Mouse (Mus musculus) lung, adult 2 months (tissue): ENCODE data around the gene Ccdc169. TPM values are rescaled to one million over a fixed set of nuclear protein-coding genes. Genes with fewer than 3 reads are reported as not detected.
"Not testable (repeated sequence)": the region's sequence is repeated elsewhere in the genome, so short reads cannot be mapped to it uniquely, and the experiment has no call there.

Experiments
- DNase-seq: peaks from one replicate; pipeline ENCODE4 v3.0.0; 2022
- H3K4me1 ChIP-seq: fragments of 200-500 bp; 2 replicates; pipeline ENCODE4 v1.6.1; 2011; ENCODE audit warnings: low read length; ENCODE audit not compliant: control insufficient read depth, insufficient read depth
- H3K4me3 ChIP-seq: fragments of 200-500 bp; replicated peaks from 2 replicates; pipeline ENCODE3; 2011; ENCODE audit warnings: low read depth, mild to moderate bottlenecking, control low read depth, low read length; ENCODE audit errors: extremely low read depth
- CTCF ChIP-seq: fragments of 200-500 bp; IDR thresholded peaks from 2 replicates; pipeline ENCODE4 v1.5.1; 2011; ENCODE audit warnings: mild to moderate bottlenecking, low read length, control low read depth; ENCODE audit not compliant: insufficient read depth
- POLR2A ChIP-seq: fragments of 200-500 bp; IDR thresholded peaks from 2 replicates; pipeline ENCODE4 v1.6.1; 2011; ENCODE audit warnings: low read depth, mild to moderate bottlenecking, control low read depth, low read length, borderline replicate concordance; ENCODE audit errors: extremely low read depth
- WGBS: fragments of 180-500 bp; shearing (Covaris S2); methylation state at CpG from one replicate; pipeline ENCODE4 v1.1.7; 2018; 5-methylcytosine and 5-hydroxymethylcytosine counted together
- polyA plus RNA-seq: library from polyadenylated mRNA; depleted of rRNA; stranded (reverse); fragments of >200 nt; gene quantifications from 2 replicates; pipeline ENCODE4 v1.2.3, GENCODE M21; 2012

Ccdc169 gene
- polyA plus RNA-seq, 1 experiment, result not detected

DNA sequence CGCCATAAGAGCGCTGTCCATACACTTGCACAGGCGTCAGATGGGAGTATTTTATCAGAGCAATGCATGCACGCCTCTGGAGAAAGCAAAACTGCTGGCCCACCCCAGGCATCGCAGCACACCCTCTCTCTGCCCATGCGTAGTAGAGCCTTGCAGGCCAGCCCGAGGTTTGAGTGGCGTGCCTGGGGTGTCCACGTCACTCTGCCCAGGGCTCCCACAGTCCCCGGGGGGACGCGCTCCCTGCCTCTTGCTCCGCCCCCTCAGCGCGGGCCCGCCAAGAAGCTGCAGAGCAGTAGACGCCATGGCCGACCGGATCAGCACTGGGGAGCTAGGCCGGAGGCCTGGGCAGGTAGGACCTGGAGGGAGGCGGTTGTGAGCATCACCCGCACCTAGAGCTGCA, 44.6 kb downstream of the Ccdc169 start, which contains the start of gene Sohlh2:
TSS of gene Sohlh2 (plus strand) at position 263 of the 400 bp plus-strand sequence.
- TF ChIP-seq CTCF (no peak), POLR2A (no peak)
- 91% methylated on average over 22 of the region's 22 CpGs for WGBS
- no peak for DNase-seq
- H3K4me1 ChIP-seq, result no peaks in the 10 kb centered on the region
- H3K4me3 ChIP-seq, result no peak within 1 kb of the TSS

DNA sequence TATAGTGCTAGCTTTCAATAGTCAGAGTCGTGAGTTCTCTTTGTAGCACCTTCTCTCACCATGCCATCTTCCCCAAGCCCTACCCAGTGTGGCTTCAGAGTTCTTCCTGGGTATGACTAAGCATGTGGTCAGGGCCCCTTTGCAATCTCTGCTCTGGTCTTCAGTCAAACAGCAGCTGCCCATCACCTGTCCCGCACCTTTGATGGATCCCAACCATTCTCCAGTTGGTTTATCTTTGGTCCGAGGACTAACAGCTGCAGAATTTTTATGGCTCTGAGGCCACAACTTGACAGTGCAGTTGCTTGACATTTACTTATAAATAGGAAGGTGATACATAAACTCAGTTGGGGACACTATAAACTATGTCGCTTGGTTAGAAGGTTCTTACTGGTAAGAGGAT, 54.5 kb downstream of the Ccdc169 start:
- Histone ChIP-seq H3K4me1 (no peaks in the 10 kb centered on the region), H3K4me3 (no peak overlapping the region)
- no peak for TF ChIP-seq CTCF
- no peak for TF ChIP-seq POLR2A
- DNase-seq, result no peak
- 68% methylated on average over 4 of the region's 4 CpGs for WGBS

DNA sequence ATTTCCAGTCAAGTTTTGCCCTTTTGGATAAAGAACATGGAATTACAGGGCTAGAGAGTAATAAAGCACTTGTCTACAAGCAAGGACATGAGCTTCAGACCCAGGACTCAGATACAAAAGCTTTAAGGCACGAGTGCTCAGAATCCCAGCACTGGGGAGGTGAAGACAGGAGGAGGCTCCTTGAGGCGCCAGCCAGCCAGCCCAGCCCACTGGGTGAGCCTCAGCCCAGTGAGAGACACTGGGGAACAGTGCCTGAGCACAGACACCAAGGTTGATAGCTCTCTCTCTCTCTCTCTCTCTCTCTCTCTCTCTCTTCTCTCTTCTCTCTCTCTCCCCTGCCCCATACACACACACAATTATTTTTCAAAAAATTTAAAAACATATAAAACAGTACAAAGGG, 56.2 kb downstream of the Ccdc169 start:
- 52% methylated on average over 2 of the region's 2 CpGs for WGBS
- TF ChIP-seq CTCF, result no peak
- no peak for DNase-seq

DNA sequence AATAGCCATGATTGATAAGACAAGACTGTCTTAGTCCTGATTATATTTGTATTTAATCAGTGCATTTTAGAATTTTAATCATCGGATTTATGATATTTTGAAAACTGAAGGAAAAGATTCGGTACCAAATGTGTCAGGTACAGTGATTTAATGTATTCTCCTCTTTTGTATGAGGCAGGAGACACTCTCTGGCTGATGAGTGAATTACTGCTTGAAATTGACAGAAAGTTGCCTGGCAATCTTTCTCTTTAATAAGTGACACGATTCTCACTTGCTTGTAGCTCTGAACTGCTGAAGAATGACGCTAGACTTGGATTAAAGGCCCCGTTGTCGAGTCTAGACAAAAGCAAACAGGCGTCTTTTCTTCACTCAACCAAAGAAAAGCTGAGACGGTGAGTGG, 57.7 kb downstream of the Ccdc169 start:
- H3K4me3 ChIP-seq, result no peak overlapping the region
- DNase-seq, result no peak
- TF ChIP-seq CTCF (no peak), POLR2A (no peak)
- H3K4me1 ChIP-seq, result no peaks in the 10 kb centered on the region
- 73% methylated on average over 8 of the region's 8 CpGs for WGBS

More for the DNA sequence above, 56.2 kb downstream of the Ccdc169 start:
- Histone ChIP-seq H3K4me3 (no peak overlapping the region), H3K4me1 (no peaks in the 10 kb centered on the region)

DNA sequence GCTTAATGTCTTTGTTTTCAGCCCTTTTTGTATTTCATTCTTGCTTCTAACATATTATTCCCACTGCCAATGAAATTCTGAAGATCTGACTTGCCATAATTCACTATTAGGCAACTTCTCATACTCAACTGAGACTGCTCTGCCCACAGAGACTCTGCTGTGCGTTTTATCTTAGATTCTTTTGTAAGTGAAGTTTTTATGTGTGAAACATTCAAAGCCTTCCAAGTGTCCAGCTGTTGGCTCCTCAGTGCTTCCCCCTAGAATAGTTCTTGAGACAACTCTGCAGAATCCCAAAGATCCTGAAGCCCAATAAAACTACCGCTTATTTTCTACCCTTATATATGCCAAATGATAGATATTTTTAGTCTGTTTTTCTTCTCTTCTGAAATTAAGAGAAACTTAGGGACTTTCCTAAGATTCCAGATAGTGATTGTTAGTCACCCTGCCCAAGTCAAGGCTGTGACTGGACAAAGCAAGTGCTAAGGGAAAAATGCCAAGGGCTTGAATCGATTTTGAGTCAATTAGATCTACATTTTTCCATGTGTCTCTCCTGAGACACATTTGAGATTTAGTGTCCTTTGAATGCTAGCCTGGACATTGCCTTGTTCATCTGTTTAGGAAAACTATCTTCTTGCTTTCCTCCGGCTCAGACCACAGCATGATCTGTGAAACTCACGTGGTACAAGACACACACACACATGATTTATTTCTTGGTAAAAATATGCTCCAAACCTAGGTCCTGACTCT, 58.6 kb downstream of the Ccdc169 start:
- TF ChIP-seq CTCF (no peak), POLR2A (no peak)
- Histone ChIP-seq H3K4me3 (no peak overlapping the region), H3K4me1 (no peaks in the 10 kb centered on the region)
- 65% methylated on average over 5 of the region's 5 CpGs for WGBS
- no peak for DNase-seq

DNA sequence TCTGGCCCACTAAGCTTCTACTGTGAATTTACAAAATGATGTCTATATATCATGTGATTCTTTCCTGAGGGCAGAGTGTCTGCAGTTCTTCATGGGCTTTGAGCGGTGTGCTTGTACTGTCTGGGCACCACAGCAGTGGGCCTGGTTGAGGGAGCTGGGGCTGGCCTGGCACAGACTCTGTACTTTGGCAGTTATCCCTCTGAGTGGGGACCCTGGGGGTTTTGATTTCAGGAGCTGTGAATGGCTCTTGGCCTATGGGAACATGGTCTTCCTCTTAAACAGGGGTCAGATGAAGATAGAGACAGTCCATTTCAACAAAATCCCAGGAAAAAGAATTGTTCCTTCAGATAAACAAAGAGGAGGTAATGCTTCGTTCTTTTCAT, 59.2 kb downstream of the Ccdc169 start:
- H3K4me1 ChIP-seq, result no peaks in the 10 kb centered on the region
- TF ChIP-seq CTCF (no peak), POLR2A (no peak)
- WGBS, result 69% methylated on average over 2 of the region's 2 CpGs
- no peak overlapping the region for H3K4me3 ChIP-seq
- DNase-seq, result no peak

DNA sequence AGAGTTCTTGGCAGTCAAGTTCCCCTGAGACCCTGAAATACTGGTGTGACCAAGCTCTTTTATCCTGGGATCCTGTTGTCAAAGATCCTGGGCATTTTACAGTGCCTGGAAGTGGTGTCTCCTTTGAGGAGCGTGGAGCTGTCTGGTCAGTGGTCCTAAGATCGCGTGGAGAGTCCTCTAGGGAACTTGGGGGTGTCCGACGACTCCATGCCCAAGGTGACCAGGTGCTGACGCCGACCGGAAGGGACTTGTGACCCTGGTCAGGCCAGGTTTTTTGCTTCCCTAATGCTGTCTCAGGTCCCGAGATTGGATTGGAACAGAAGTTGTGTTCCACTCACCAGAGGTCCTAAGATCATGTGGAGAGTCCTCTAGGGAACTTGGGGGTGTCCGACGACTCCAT, 66.5 kb downstream of the Ccdc169 start:
- not testable (repeated sequence) for H3K4me3 ChIP-seq, DNase-seq, H3K4me1 ChIP-seq
- WGBS, result 90% methylated on average over 11 of the region's 11 CpGs

DNA sequence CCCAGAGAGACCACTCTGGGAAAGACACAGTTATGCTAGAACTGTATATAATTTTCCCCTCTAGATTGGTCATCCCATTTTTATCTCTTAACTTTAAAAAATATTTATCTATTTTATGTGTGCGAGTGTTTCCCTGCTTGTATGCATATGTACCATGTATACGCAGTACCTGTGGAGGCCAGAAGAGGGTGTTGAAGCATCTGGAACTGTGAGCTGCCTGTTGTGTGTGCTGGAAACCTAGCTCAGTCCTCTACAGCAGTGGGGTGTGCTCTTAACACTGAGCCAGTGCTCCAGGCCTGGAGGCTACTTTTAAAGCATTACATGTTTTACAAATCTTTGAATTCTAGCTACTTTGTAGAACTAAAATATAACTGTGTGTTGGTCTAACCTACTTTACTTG, 69.3 kb downstream of the Ccdc169 start:
- Histone ChIP-seq H3K4me3 (no peak overlapping the region), H3K4me1 (no peaks in the 10 kb centered on the region)
- TF ChIP-seq POLR2A (no peak), CTCF (no peak)
- no peak for DNase-seq
- WGBS, result 100% methylated on average over 2 of the region's 2 CpGs

DNA sequence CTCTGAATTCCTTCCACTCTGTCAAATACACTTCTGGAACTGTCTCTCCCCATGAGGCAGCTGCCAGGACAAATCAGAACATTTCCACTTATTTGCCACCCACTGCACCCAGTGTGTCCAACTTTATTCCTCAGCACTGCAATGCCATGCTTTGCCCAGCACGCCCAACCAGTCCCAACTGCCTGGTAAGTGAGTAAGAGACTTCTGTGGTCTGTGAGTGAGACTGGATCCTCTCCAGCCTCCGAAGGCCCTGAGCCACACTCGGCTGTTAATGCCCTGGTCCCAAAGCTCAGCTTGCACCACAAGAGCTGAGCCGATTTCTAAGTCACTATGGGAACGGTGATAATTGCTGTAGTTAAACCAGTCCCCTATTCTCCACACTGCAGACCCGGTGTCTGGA, 70.5 kb downstream of the Ccdc169 start:
- H3K4me3 ChIP-seq, result no peak overlapping the region
- no peak for TF ChIP-seq CTCF
- TF ChIP-seq POLR2A, result no peak
- WGBS, result 60% methylated on average over 6 of the region's 6 CpGs
- DNase-seq, result no peak
- H3K4me1 ChIP-seq, result no peaks in the 10 kb centered on the region

DNA sequence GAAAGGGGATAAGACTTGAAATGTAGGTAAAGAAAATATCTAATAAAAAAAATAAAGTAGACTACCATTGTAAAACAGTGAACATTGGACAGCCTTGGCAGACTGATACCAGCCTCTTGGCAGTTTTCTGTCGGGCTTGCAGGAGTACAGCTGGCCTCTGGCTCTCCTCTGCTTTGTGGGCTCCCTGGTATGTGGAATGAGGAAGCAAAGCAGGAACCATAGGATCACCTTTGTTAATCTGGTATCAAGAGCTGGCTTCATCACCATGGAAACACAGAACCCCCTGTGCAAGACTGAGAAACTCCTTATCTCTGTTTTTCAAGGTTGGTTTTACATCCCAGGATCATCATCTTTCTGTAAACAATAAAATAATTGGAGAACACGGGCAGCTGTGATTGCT, 75.1 kb downstream of the Ccdc169 start:
- DNase-seq, result no peak
- WGBS, result 20% methylated on average over 2 of the region's 2 CpGs
- no peak for TF ChIP-seq CTCF
- no peak for TF ChIP-seq POLR2A
- Histone ChIP-seq H3K4me3 (no peak overlapping the region), H3K4me1 (no peaks in the 10 kb centered on the region)
